Mouse (Mus musculus) heart, postnatal 25 days (tissue): ENCODE data around the gene Srrm4. TPM values are rescaled to one million over a fixed set of nuclear protein-coding genes. Genes with fewer than 3 reads are reported as not detected.
"Not testable (repeated sequence)": the region's sequence is repeated elsewhere in the genome, so short reads cannot be mapped to it uniquely, and the experiment has no call there.

Experiments
- DNase-seq: peaks from one replicate; pipeline ENCODE4 v3.0.0; 2022; ENCODE audit warnings: low spot score
- intact Hi-C: fragments of 180-260 bp; cut with DNase I; formaldehyde crosslinking; loops from one replicate; pipeline ENCODE4 v1.15.1; 2025
- total RNA-seq, 2 experiments: library from RNA; stranded (reverse); gene quantifications; 2 replicates each; pipeline ENCODE4 v1.2.3; 2021

Srrm4 gene
- total RNA-seq, 2 experiments from 2014 or later: 8.0 to 9.6 TPM

DNA sequence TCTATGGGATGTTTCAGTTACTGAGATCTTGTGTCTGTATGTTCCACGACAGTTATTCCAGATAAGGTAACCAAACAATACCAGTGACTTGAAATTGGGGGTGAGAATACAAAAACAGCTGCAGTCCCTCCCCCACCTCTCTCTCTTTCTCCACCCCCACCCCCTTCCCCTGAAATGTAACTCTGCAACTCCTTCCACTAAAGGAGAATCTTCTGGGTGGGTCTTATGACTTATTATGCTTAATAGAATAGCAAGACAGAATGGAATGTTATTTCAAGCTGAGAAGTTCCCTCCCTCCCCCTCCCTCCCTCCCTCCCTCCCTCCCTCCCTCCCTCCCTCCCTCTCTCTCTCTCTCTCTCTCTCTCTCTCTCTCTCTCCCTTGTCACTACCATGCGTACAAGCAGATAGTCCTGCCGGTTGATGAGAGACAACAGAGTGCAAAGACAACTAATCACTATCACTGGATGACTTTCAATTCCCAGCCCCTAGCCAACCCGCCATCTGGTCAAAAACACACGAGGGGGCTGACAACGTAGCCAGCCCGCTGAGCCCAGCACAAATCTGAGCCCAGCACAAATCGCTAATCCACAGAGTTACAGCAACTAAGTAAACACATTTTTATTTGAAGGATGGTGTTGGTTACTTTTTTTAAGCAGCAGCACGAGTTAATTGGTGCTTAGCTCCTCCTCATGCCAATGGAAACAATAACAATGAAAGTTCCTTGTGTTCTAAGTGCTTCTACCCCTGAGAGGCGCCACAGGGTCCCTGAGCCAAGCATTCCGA, 143.0 kb downstream of the Srrm4 start:
- no peak for DNase-seq
- intact Hi-C loops: no loop called here

DNA sequence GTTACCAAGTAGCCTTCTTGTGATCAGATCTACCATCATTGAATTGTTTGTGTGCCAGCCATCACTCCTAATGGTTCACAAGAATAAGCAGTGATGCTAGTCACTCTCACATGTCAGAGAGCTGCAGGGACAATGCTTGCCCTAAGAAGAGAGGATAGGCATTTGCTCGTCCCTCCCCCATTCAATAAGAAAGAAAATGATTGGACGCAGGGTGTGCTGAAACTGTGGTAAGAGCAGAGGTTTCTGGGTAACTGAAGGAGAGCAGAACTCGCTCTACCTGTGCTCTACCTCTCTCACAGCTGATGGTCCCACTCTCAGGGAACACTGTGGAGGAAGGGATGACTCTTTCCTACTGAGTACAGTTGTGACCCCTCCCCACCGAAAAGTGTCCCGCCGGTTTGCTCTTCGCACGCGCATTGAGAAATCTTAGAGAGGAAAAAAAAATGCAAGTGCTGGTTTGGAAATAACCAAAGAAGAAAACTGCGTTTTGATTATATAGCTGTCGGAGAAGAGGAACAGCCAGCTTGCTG, 143.7 kb downstream of the Srrm4 start:
- DNase-seq: no peak
- intact Hi-C loops: no loop called here

DNA sequence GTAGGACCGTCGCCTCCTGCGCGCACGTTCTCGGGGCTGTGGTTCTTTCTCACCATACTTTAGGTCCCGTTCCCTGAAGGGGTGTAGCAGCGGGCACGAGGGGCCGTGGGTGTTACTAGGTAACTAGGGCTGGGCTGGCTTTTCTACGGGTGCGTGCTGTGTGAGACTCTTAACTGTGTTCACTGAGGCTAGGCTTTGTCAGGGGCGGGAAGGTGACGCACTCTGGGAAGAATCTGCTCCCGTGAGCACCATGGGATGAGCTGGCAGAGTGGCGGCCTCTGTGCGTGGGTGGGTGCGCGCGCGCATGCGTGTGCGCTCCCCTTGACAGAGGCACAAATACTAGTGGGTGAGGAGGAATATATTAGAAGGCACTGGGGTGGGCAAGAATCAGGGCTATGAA, 145.1 kb downstream of the Srrm4 start:
- DNase-seq: no peak
- intact Hi-C loops: no loop called here

DNA sequence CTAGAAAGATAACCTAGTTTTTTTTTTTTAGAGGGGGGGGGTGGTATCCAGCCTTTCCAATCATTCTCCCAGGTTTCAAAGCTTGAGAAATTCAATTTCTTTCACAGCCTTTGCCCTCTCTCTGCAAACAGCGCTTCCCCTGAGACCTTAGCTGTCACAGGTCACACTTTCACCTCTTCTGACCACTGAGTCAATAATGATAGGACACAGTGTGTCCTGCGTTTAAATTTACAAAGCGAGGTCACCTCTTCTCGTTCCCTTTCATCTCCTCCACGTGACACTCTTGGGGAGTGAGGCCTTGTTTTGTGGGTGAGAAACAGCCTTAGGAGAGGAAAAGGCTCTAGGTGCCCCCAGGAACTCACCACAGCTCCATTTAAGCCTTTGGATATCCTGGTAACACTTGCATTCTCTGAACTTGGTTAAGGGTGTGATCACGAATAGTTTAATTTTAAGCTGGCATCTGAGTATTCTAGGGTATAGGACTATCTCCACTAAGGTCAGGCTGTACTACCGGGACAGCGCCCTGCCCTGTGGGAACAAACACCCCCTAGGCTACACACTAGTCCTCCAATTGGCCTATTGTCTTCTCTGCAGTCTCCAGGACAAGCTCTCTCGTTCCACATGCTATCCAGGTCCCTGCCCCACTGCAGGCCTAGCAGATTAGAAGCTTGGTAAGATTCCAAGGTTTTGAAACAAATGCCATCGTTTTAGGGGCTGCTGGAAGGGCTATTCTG, 145.8 kb downstream of the Srrm4 start:
- no peak for DNase-seq
- intact Hi-C loops: no loop called here

DNA sequence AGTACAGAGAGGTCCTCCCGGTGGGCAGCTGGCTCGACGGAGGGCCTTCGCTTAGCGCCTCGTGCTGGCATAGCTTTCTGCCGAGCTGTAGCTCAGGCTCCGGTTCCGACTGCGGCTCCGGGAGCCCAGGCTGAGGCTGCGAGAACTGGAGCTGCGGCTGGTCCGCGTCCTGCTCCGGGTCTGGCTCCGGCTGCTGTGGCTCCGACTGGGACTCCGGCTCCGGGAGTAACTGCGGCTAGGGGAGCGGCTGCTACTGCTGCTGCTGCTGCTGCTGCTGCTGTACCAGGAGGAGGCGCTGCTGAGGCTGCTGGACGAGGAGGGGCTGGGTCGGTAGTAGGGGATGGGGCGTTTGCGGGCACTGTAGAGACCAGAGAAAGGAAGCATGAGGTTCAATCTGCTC, 147.1 kb downstream of the Srrm4 start:
- intact Hi-C loops: no loop called here

DNA sequence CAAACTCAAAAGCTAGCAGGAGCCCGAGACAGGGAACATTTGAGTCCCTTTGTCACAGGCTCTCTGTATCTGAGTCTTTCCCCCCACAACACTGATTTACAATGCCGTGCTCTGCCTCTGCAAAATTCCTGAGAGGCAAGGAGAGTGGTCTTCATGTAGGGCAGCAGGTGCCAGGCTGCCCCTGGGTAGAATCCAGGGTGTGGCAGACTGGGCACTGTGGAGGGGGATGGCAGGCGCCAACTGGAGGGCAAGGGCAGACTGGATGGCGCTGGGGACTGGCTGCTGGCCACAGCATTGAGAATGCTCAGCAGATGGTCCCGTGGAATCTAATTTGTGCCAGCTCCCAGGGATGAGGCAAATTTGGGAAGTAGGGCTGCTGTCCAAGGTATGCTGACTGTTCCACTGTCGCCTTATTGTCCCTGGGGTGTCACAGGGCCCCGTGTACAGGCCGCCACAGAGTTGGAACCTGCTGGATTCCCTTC, 148.1 kb downstream of the Srrm4 start:
- intact Hi-C loops: loop anchor here (2.0 kb wide), 1 partner anchor 21 kb away; the partner anchor contains the start of gene Hspb8
- peak; percentile 30 for DNase-seq

More for the DNA sequence above, 147.1 kb downstream of the Srrm4 start:
- DNase-seq: no peak

DNA sequence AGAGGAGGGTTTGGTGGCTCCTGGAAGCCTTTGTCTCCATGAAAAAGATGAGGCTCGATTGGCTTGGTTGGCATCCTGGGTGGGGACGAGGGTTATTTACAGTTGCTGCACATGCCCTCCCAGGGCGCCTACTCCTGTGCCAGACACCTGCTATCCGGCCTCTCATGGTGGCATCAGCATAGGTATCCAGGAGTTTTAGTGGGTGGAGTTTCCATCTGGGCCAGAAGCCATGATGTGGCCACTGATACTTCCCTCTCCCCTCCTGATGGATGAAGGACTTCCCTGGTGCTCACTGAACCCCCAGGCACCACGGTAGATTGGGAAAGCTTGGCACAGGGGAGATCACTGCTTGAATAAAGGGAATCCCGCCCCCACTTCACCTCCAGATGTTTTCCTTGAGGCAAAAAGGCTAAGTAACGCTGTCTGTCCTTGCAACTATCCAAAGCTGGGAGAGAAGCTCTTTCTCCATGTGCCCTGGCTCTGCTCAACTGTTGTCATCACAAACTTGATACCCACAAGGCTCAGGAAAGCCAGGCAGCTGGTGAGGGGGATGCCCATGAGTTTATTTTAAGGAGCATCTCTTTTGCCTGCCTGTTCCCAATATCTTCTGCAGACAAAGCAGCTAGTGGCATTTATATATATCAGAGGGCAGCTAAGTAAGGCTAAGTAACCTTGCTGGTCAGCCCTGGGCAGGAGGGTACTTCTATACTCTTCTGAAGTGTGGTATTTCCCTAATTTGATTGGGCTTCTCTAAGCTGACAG, 148.7 kb downstream of the Srrm4 start:
- no peak for DNase-seq
- intact Hi-C loops: loop anchor here (2.0 kb wide), 1 partner anchor 20 kb away; the partner anchor contains the start of gene Hspb8

DNA sequence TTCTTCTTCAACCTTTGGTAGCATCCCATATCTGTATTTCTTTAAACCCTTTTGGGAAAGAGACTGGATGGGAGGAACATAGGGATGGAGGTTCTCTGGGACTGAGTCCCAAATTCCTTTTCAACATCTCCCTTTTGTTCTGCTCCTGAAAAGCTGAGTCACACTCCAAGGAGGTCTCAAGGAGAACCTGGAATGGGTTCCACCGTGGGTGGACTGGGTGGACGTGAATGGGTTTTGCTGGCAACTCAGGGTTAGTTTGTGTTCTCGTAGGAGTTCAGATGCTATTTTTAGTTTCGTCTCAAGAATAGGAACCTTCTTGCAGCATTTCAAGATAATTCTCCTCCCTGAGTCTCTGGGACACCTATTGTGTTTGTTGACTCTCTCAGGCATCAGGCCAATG, 151.4 kb downstream of the Srrm4 start:
- DNase-seq: no peak
- intact Hi-C loops: no loop called here

DNA sequence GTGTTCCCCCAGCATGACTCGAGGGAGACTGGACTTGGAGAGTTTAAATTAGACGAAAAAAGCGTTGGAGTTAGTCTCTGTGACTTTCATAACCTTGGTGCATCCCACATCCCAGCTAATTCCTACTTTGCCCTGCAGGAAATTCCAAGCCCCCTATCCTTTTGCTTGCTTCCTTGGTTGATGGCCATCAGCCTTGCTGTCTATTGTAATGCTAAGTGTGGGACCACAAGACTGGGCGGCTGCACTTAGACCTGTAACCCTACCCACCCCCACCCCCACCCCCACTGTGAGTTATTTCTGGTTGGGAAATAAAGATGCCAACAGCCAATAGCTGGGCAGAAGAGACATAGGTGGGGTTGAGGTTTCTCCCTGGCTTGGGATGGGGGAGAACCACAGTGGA, 153.3 kb downstream of the Srrm4 start:
- no peak for DNase-seq
- intact Hi-C loops: no loop called here

DNA sequence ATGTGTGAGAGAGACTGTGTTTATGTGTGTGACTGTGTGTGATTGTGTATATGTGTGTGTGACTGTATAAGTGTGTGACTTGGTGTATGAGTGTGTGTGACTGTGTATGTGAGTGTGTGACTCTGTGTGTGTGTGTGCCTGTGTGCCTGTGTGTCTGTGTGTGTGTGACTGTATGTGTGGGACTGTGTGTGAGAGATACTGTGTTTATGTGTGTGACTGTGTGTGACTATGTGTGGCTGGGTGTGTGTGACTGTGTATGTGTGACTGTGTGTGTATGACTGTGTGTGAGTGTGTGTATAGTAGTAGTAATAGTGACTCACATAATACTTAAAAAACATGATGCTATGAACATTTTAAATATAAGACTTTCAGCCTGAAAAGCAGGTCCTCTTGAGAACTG, 155.5 kb downstream of the Srrm4 start:
- no peak for DNase-seq
- intact Hi-C loops: no loop called here

DNA sequence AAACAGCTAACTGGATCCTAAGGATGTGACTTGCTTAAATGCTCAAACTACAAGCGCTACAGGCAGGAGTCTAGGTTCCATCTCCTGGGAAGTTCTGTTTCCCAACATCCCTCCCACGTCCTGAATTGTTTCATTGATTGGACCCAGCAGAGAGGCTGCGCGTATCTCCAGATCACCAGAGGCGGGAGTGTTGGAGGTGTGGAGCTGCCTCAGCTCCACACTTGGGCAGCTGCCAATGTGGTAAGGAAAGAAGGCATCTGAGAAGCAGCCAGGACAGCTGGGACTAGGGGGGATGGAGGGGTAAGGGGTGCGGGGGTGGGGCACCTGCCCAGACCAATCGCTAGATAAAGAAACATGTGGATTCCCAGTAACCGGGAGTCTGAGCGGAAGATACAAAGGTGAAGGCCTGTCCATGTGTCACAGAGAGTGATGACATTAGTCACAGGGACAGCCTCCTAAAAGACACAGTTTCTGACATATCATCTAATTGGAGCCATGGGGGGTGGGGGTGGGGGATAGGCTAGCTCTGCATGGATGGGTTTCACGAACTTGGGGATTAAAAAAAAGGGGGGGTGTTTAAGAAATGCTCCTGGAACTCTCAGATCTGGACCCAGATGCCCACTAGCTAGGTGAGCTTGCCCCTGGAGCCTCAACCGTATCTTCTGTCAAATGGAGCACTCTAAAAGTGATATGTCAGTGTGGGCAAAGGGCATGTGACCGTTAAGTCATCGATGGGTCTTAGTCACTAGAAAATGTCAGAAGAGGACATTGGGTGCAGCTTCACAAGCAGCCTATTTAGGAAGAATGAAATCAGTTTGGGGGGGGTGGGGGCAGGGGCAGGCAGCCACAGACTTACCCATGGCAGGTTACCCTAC, 156.4 kb downstream of the Srrm4 start:
- DNase-seq: no peak
- intact Hi-C loops: no loop called here

DNA sequence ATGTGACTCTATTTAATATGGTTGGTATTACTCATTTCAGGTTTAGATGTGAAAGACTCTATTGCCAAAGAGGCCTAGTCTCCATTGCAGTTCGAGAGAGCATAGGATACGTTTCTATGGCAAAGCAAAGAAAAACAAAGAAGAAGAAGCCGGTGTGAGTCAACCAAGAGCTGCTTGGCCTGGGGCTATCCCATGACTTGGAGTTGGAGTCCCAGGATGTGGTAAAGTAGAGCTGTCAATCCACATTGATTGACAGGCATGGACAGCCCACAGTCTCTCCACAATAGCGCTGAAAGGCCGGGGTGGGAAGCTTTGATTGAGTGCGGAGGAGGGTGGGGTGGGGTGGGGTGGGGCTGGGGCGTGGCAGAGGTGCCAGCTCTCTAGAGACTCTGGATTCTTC, 158.7 kb downstream of the Srrm4 start:
- DNase-seq: no peak
- intact Hi-C loops: no loop called here

DNA sequence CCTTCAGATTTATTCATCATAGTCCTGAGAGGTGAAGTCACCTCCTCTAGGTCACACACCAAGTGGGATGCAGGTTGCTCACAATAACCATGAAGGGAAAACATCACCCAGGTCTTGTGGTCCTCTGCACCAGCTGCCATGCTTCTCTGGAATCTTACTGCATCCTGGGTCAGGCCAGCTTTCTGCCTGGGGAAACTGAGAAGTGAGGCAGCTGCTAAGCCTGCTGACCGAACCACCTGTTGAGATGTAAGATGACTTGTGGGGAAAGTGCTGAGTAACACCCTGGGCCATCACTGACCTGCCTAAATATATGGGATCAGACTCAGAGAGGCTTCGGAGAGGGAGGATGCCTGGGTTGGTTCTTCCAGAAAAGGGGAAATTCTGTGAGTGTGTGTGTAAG, 164.9 kb downstream of the Srrm4 start:
- intact Hi-C loops: no loop called here
- no peak for DNase-seq

DNA sequence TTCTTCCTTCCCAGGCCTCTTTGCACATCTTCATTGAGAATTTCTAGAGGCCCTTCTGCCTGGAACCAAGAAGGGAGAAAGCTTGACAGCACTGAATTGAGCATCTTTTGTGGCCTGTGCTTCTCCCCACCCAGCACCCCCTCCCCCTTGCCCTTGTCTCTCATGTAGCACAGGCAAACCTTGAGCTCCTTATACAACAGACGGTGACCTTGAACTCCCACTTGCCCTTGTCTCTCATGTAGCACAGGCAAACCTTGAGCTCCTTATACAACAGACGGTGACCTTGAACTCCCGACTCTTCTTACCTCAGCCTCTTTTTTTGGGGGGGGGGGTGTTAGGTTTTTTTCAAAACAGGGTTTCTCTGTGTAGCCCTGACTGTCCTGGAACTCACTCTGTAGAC, 165.9 kb downstream of the Srrm4 start:
- DNase-seq, intact Hi-C loops: not testable (repeated sequence)

DNA sequence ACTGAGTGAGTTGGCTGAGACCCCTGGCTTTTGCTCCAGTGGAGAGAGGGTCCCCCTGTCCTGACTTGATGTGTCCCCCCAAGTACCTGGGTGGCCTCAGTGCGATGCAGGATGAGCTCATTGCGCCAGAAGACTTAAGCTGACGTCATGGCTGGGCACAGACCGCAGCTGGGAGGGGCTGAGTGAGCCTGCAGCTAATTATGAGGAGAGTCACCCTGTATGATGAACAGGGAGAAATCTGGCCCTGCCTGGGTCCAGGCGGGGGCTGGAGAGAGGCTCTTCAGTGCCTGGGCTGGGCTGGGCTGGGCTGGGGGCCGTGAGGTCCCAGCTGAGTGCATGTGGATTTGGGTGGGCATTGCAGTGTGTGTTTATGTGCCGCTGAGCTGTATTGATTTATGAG, 166.3 kb downstream of the Srrm4 start:
- intact Hi-C loops: no loop called here
- DNase-seq: peak; percentile 54

DNA sequence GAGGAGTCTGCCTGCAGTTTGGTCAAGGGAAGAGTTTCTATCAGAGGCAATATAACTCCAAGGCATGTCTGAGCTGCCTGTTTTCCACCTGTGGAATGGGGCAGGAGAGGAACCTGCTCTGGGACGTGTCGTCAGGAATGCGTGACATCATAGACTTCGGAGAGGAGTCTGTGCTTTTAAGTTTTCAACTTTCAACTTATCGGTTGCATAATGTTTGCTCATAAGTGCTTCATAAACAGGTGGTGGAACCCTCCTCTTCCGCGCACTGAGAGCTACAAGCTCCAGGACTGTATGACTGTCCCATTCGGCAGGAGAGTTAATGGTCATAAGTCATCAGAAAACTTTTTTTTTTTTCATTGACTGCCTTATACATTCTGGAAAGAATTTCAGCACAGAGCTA, 167.9 kb downstream of the Srrm4 start:
- intact Hi-C loops: loop anchor here (2.0 kb wide), 1 partner anchor 19 kb away; no protein-coding TSS in a partner anchor
- no peak for DNase-seq

DNA sequence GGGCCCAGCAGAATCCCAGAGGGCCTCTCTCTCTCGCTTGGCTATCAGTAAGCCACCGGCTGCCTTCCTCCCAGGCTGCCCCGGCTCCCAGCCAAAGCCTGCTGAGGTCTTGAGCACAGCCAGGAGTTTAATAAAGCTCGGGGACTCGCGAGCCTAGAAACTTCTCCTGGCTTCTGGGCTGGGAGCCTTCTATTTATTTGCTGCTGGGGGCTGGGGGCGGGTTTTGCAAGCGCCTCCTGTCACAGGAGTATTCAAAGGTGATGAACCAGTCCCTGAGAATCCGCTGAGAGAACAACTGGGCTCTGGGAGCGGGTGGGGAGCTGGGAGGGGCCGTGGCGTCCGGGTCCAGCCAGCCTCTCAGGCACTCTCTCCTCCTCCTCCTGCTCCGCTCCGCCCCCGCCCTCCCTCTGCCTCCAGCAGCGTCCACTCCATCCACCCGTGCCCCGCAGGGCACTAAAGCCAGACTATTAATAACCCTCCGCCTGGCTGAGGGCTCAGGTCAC, 168.9 kb downstream of the Srrm4 start, which contains the start of gene Hspb8:
Gene Hspb8 (minus strand): TSS at position 166 of the 503 bp plus-strand sequence.
- DNase-seq: peak; percentile 75
- intact Hi-C loops: loop anchor here (2.0 kb wide), 1 partner anchor 20 kb away; no protein-coding TSS in a partner anchor

DNA sequence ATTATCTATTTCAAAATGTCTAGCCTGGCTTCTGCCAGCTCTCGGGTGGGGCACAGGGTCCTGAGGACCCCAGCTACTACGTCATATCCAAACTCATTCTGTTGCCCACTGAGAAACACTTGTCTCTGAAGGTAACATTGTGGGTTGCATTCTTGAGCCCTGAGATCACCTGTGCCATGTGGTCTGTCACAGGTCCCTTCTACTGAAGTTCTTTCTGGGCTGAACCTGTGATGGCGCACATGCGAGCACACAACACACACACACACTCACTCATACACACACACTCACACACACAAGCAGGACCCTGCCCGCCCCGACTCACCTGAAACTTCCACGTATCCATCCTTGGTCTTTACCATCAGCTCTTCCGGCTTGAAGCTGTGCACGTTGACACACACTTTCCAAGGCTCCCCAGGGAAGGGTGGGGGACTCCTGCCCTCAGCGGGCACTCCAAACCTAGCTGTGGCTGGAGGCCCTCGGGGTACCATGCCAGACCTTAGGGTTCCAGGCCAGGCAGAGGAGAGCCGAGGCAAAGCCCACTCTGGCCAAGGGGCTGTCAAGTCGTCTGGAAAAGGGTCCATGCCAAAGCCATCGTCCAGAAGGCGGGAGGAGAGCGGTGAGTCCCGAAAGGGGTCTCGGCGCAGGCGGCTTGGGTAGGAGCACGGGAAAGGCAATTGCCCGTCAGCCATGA, 169.7 kb downstream of the Srrm4 start:
- DNase-seq: no peak
- intact Hi-C loops: loop anchor here (2.0 kb wide), 1 partner anchor 21 kb away; no protein-coding TSS in a partner anchor
